Mouse (Mus musculus): ENCODE data around the gene Spag7. TPM values are rescaled to one million over a fixed set of nuclear protein-coding genes. Genes with fewer than 3 reads are reported as not detected.

The Spag7 gene
- polyA plus RNA-seq, 1 experiment from 2014 or later: 151 TPM

DNA sequence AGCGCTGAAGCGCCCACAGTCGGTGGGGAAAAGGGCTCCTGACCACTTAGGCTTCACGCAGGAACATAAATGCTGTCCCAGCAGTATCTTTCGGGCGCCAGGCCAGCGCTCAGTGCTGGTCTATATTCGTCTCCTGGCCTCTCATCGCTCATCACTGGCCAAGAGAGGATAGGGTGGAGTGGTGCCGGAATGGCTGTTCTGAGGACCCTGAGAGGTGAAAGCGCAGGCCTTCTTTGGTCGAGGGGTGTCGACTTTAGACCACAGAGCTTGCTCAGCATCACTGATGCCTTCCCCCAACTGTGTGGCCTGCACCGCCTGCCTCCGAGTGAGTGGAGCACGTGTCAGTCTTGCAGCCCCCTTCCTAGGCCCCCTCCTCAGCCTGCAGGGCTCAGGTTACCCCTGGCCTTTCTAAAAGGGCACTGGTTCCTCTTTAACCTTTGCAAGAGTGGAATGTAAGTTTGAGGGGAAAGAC is 12.7 kb downstream of the Spag7 start:
- peak overlapping the region; percentile 97 for H3K4me2 ChIP-seq
- 2% methylated on average over 16 of the region's 16 CpGs for WGBS
- ATAC-seq (ENCODE audit: insufficient number of reproducible peaks, insufficient read depth, low FRiP score, low TSS enrichment, low read depth): peak; percentile 56
- H3K36me3 ChIP-seq: peaks cover 39% of the 10 kb centered on the region
- peaks cover 50% of the 10 kb centered on the region for H3K4me1 ChIP-seq (replicated peaks)
- no peaks in the 10 kb centered on the region for H3K9me3 ChIP-seq
- peak overlapping the region; percentile 97 for H3K9ac ChIP-seq (replicated peaks)
- H3K27ac ChIP-seq: peak overlapping the region; percentile 98
- peak overlapping the region; percentile 97 for H3K4me3 ChIP-seq (replicated peaks)
- no peaks in the 10 kb centered on the region for H3K27me3 ChIP-seq

DNA sequence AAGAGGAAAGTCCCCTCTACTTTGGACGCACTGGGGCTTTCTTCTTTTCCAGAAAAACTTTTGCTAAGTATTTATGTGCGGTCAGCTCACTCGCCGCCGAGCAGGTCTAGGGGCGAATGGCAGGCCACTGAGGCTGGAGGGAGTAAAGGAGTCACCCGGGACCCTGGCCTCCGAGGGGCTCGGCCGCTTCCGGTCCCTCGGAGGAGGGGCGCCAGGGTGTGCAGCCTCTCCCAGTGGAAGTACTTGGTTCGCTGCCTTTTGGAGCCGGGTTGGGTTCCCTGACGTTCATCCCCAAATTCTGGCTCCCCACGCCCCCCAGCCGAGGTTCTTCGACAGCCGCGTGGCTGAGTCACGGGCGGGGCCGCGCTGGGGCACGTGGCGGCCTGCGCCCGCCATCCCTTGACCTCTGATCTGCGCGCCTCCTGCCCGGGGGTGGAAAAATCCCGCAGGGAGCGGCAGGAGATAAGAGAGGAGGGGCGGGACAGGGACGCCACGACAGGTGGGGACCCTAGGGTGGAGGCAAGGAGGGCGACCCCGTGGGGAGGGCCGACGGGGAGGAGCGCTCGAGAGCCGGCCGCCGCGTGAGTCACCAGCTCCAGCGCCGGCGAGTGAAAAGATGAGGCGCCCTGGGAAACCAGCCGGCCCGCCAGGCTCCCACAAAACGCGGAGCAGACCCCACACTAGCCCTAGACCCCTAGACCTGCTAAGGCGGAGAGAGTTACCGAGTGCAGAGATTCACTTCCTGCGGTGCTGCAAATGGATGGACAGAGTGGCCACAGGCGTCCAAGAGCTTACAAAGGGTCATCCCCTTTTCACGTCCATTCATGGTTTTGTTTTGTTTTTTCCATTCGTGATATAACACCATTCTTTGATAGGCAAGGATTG is 13.4 kb downstream of the Spag7 start:
- Histone ChIP-seq H3K9ac (replicated peaks) (peak overlapping the region; percentile 97), H3K36me3 (peaks cover 39% of the 10 kb centered on the region), H3K4me1 (replicated peaks) (peaks cover 57% of the 10 kb centered on the region), H3K4me3 (replicated peaks) (peak overlapping the region; percentile 97), H3K4me2 (peak overlapping the region; percentile 97), H3K9me3 (no peaks in the 10 kb centered on the region), H3K27ac (peak overlapping the region; percentile 98), H3K27me3 (no peaks in the 10 kb centered on the region)
- no peak for ATAC-seq (ENCODE audit: insufficient number of reproducible peaks, insufficient read depth, low FRiP score, low TSS enrichment, low read depth)
- WGBS: under 1% methylated on average over 61 of the region's 61 CpGs

DNA sequence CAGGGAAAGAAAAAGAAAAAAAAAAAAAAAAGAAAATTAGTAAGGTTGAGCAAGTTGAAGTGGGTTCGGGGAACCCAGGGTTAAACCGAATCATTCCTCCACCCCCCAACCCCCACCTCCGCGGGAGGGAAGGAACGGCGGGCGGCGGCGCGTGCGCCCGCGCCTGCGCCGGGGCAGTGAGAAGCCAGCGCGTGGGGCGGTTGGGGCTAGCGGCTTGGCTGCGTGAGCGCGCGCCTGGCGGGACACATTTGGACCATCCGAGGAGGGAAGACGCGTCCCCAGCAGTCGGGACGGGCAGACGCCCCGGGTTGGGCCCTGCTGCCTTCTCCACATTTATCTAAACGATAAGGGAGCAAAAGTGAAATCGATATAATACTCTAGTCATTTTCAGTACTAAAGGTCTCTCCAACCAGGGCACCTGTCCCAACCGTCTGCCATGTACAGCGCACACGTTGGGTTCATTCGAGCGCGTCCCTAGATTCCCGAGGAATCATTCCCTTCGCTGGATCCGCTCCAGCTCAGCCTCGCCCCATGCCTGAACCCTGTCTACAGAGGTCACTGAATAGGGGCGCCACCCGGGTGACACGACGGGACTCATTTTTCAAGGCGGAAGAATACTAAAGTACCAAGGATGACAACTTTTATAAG is 14.2 kb downstream of the Spag7 start:
- ATAC-seq (ENCODE audit: insufficient number of reproducible peaks, insufficient read depth, low FRiP score, low TSS enrichment, low read depth): 0 out of 2 replicates have a peak, but pooled peaks have one; percentile 22
- WGBS: under 1% methylated on average over 47 of the region's 48 CpGs

DNA sequence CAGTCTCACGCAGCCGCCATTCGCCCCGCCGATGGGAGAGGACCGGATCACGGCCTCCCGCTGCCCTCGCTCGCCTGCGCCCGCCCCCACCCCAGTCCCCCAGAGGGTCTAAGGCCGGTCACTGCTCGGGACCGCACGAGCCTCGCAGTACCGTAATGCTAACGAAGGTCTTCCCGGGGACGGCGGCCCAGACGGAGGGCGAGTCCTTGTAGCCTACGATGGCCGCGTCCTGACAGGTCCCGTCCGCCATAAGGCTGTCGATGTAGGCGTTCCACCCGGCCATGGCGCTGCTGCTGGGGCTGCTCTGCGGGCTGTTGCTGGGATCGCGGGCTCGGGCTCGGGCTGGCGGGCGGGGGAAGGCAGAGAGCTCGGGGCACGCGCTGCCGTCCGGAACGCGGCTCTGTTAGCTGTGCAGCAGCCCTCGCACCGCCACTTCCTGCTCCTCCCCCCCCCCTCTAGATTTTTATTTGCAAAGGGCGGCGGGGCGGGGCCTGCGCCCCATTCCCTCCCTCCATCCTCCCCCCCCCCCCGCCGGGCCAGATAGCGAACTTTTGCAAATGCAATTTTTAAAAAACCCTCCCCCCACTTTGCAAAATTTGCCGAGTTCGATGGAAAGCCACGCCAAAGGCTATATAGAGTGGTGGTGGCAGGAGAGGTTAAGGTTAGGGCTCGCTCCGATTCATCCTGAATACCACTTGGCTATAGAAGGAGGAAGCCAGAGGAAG is 14.9 kb downstream of the Spag7 start, which contains the start of gene Pfn1:
Gene Pfn1, minus strand, starts transcription at position 447 of the 725 bp plus-strand sequence.
- H3K9me3 ChIP-seq: no peaks in the 10 kb centered on the region
- H3K4me3 ChIP-seq (replicated peaks): peak within 1 kb of the TSS; percentile 97
- peak; percentile 12; the same call in 1 of the 2 replicates for ATAC-seq (ENCODE audit: insufficient number of reproducible peaks, insufficient read depth, low FRiP score, low TSS enrichment, low read depth)
- H3K9ac ChIP-seq (replicated peaks): peak within 1 kb of the TSS; percentile 97
- H3K4me1 ChIP-seq (replicated peaks): peaks cover 68% of the 10 kb centered on the region
- under 1% methylated on average over 54 of the region's 61 CpGs for WGBS
- no peaks in the 10 kb centered on the region for H3K27me3 ChIP-seq
- peaks cover 39% of the 10 kb centered on the region for H3K36me3 ChIP-seq
- H3K4me2 ChIP-seq: peak within 1 kb of the TSS; percentile 97
- peak within 1 kb of the TSS; percentile 98 for H3K27ac ChIP-seq

More for the DNA sequence above, 14.2 kb downstream of the Spag7 start:
- Histone ChIP-seq H3K9ac (replicated peaks) (peak overlapping the region; percentile 97), H3K27ac (peak overlapping the region; percentile 98), H3K27me3 (no peaks in the 10 kb centered on the region), H3K4me3 (replicated peaks) (peak overlapping the region; percentile 97), H3K9me3 (no peaks in the 10 kb centered on the region), H3K4me2 (peak overlapping the region; percentile 97), H3K36me3 (peaks cover 38% of the 10 kb centered on the region), H3K4me1 (replicated peaks) (peaks cover 63% of the 10 kb centered on the region)

DNA sequence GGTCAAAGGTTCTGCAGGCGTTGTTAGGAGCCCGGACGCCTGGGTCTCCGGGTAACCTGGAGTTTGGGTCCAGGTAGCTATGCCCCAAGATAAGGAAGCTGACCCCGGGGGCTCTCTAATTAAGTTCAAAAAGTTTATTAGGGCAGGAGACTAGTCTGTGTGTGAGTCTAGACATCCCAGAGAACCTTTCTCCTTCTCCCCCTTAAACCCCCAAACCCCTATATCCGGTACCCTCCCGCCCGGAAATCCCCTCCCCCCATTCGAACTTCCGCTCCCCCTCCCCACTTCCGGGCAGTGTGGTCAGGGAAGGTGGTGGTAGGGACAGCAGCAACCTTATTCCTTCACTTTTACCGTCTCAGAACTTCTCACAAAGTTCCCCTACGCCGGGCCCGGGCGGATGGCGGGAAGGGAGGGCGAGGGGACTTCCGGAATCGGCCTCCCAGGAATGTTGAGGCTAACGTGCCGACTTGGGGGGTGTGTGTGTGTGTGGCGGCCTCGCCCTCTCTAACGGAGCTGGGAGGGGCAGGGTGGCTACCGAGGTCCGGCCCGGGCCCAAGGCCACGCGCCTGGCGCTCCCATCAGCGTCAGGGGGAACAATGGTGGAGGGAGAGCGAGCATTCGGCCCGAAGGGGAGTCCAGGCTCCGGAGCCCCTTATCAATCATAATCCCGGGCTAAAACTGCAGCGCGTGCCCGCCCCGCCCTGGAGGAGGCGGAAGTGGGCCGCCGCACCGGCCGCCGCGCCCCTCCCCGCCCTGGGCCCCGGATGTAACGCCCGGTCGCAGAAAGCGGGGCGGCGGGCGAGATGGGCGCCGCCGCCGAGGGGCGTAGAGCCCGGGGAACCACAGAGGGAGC is 15.6 kb downstream of the Spag7 start:
- H3K9me3 ChIP-seq: no peaks in the 10 kb centered on the region
- H3K9ac ChIP-seq (replicated peaks): peak overlapping the region; percentile 97
- WGBS: 0% methylated on average over 61 of the region's 63 CpGs
- peak overlapping the region; percentile 97 for H3K4me3 ChIP-seq (replicated peaks)
- peak; percentile 21; the same call in 1 of the 2 replicates for ATAC-seq (ENCODE audit: insufficient number of reproducible peaks, insufficient read depth, low FRiP score, low TSS enrichment, low read depth)
- H3K4me1 ChIP-seq (replicated peaks): peaks cover 72% of the 10 kb centered on the region
- no peaks in the 10 kb centered on the region for H3K27me3 ChIP-seq
- H3K36me3 ChIP-seq: peaks cover 45% of the 10 kb centered on the region
- H3K4me2 ChIP-seq: peak overlapping the region; percentile 97
- H3K27ac ChIP-seq: peak overlapping the region; percentile 98

DNA sequence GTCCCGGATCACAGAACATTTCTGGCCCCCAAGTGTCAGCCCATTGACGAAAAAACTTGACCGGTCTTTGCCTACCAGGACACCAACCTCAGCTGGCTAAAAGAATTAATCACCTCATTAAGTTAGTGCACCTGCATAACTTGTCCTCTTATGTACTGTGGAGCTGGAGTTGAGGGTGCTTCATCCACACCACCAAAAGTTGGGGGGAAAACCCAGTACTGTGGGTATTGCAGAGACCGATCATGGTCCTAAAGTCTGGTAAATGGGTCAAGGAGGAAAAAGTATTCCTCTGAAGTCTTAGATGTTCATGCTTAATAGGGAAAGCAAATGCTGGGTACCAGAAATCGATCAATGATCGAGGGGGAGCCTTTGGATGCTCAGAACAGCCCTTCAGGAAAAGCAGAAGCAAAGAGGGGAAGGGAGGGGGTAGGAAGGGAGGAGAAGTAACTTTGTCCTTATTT is 16.3 kb downstream of the Spag7 start:
- Histone ChIP-seq H3K4me3 (replicated peaks) (peak overlapping the region; percentile 97), H3K27me3 (no peaks in the 10 kb centered on the region), H3K9me3 (no peaks in the 10 kb centered on the region), H3K36me3 (peaks cover 48% of the 10 kb centered on the region), H3K4me2 (peak overlapping the region; percentile 97), H3K4me1 (replicated peaks) (peaks cover 72% of the 10 kb centered on the region), H3K27ac (peak overlapping the region; percentile 98), H3K9ac (replicated peaks) (peak overlapping the region; percentile 97)
- no peak for ATAC-seq (ENCODE audit: insufficient number of reproducible peaks, insufficient read depth, low FRiP score, low TSS enrichment, low read depth)
- WGBS: 45% methylated on average over 6 of the region's 6 CpGs

DNA sequence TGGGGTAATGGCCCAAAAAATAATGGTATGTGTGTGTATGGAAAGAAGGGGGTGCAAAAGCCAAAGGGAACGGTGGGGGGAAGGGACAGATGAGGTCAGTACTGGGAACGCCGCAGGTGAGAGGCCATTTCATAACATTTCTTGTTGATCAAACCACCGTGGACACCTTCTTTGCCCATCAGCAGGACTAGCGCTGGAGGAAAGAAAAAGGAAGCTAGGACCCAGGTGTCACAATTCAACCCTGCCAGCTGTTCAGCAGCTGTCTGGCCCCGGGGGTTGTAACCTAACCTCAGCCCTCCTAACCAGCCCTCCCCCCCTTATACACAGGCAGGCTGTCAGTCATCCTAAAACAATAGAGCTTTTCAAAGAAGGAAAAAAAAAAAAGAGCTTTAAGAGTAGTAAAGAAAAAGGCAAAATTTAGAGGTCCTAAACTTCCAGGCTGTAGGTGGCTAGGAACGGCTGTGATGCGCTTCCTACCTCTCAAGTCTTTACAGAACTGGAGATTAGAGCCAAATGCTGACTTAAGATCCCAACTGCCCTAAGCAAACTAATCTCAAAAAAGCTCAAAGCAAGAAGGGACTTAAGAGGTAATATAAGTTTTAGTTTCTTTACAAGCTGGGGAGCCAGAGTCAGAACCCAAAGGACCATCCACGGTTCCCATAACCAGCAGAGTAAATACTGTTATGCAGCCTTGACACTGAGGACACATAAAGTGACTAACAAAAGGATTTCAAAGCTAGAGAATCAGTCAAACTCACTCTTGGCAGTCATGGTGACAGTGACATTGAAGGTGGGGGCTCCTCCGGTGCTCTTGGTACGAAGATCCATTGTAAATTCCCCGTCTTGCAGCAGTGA is 17.0 kb downstream of the Spag7 start:
- peak overlapping the region; percentile 97 for H3K4me2 ChIP-seq
- H3K9ac ChIP-seq (replicated peaks): peak overlapping the region; percentile 97
- no peak for ATAC-seq (ENCODE audit: insufficient number of reproducible peaks, insufficient read depth, low FRiP score, low TSS enrichment, low read depth)
- H3K4me1 ChIP-seq (replicated peaks): peaks cover 67% of the 10 kb centered on the region
- peak overlapping the region; percentile 98 for H3K27ac ChIP-seq
- H3K36me3 ChIP-seq: peaks cover 48% of the 10 kb centered on the region
- peak overlapping the region; percentile 97 for H3K4me3 ChIP-seq (replicated peaks)
- no peaks in the 10 kb centered on the region for H3K9me3 ChIP-seq
- no peaks in the 10 kb centered on the region for H3K27me3 ChIP-seq
- WGBS: 57% methylated on average over 12 of the region's 12 CpGs

DNA sequence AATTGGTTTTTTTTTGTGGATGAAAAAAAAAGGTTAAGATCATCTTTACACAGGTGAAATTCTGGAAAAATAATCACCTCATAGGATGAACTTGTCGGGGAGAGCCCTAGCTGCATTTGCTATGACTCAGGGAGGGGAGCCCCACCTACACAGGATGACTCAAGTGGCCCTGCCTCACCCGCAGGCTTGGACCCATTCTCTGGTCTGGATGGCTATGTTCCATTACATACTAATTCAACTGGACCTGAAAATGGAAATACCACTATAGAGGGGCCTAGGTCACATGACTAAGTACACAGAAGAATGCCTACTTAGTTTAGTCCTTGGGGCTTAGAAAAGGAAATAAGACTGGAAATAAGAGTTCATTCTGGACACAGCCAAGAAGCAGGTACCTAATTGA is 17.8 kb downstream of the Spag7 start:
- H3K27me3 ChIP-seq: no peaks in the 10 kb centered on the region
- 83% methylated on average over 2 of the region's 2 CpGs for WGBS
- no peaks in the 10 kb centered on the region for H3K9me3 ChIP-seq
- peaks cover 59% of the 10 kb centered on the region for H3K4me1 ChIP-seq (replicated peaks)
- peak overlapping the region; percentile 13; the same call in 1 of the 2 replicates for H3K27ac ChIP-seq
- H3K4me3 ChIP-seq (replicated peaks): peak overlapping the region; percentile 9; the same call in 1 of the 2 replicates
- peak overlapping the region; percentile 15; the same call in 1 of the 2 replicates for H3K4me2 ChIP-seq
- peaks cover 48% of the 10 kb centered on the region for H3K36me3 ChIP-seq
- H3K9ac ChIP-seq (replicated peaks): no peak overlapping the region
- ATAC-seq (ENCODE audit: insufficient number of reproducible peaks, insufficient read depth, low FRiP score, low TSS enrichment, low read depth): no peak

DNA sequence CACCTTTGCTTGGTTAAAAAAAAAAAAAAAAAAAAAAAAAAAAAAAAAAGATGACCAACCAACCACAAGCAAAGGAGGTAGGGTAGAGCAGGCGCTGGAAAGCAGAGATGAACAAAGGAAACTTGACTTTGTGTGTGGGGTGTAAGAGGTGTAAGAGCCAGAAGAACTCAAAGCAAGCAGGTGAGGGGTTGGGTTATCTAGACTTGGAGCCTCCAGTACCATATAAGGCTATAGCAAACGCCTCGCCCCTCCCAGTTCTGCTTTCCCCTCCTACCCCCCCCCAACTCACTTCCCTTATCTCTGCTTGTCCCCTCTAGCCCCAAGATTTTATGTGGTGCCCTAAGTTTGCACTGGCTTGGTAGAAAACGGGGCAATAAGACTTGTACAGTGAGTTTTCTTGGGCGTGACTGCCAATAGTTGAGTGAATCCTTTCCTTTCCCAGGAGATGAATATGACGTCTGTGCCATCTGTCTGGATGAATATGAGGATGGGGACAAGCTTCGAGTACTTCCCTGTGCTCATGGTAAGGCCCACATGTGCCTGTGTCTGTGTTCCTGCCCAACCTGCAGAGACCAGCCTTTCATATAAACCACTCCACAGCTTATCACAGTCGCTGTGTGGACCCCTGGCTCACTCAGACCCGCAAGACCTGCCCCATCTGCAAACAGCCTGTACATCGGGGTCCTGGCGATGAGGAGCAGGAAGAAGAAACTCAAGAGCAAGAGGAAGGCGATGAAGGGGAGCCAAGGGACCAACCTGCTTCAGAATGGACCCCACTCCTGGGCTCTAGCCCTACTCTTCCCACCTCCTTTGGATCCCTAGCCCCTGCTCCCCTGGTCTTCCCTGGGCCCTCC is 18.7 kb downstream of the Spag7 start:
- Histone ChIP-seq H3K9ac (replicated peaks) (no peak overlapping the region), H3K4me3 (replicated peaks) (0 out of 2 replicates have a peak overlapping the region, but pooled peaks have one; percentile 9), H3K27me3 (no peaks in the 10 kb centered on the region), H3K4me2 (0 out of 2 replicates have a peak overlapping the region, but pooled peaks have one; percentile 15), H3K9me3 (no peaks in the 10 kb centered on the region), H3K4me1 (replicated peaks) (peaks cover 58% of the 10 kb centered on the region), H3K27ac (peak overlapping the region; percentile 13), H3K36me3 (peaks cover 51% of the 10 kb centered on the region)
- ATAC-seq (ENCODE audit: insufficient number of reproducible peaks, insufficient read depth, low FRiP score, low TSS enrichment, low read depth): no peak
- 80% methylated on average over 12 of the region's 12 CpGs for WGBS

Data from limb, embryonic 12.5 days (tissue).